Mouse (Mus musculus) frontal cortex, postnatal 10 days (tissue): ENCODE measurements at regions not wholly inside any gene's neighbourhood (a gene's known extent, or its start where the extent isn't known, plus 50 kb on each side); places are given as distances from the start of the nearest gene placed in this dataset.

Experiments used
- DNase-seq, 2 experiments: peaks; one replicate each; pipeline ENCODE4 v3.0.0; 2022; ENCODE audit warnings: low spot score in 2 of 2, mixed read lengths in 1 of 2

DNA sequence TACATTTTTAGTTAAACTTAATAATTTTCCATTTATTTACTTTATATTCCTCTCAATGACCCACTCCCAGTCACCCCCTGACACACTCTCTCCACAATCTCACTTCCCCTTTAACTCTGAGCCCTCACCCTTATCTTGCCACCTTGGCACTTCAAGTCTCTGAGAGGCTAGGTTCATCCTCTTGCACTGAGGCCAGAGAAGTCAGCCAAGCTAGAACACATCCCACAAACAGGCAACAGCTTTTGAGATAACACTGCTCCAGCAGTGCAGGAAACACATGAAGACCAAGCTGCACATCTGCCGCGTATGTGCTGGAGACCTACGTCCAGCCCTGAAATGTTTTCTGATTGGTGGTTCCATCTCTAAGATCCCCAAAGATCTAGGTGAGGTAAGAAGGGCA lies 717.2 kb upstream of the Gpc5 start:
- DNase-seq: no peak

DNA sequence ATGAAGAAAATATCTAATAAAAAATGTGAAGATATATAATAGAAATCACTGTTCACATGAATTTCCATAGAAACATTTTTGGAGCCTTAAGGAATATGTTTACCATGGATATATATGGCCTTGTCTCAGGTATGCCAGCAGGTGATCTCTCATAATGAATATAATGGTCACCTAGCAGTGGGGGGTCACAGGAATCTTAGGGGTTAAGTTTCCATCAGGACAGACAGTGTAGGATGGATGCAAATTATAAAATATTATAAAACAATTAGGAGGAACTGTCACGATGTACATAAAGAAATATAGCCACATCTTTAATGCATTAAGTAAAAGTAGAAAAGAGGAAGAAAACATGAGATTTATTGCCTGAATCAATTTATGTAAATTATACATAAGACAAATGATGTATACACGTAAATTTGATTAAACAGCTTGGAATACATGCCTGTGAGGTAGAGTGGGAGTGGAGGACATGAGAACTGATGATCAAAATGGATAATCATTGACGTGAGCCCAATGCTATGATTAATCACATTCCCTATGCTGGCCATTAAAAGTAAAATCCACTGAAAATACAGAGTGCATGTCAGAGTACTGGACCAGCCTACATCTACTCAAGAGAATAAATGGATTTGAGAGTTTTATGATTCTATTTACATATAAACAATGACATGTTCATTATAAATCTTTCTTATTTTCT lies 693.0 kb upstream of the Gpc5 start:
- DNase-seq: no peak

- no peak for DNase-seq
These were observed 673.2 kb upstream of the Gpc5 start for GRCm38 (mm10) chr14:114418851-114419250.

- no peak for DNase-seq
These were observed 666.5 kb upstream of the Gpc5 start for GRCm38 (mm10) chr14:114425475-114425874.
